Mouse (Mus musculus) cerebellum, adult 18-20 months (tissue): ENCODE data around the gene Gramd1b.

Experiments used
- DNase-seq, 2 experiments: peaks; one replicate each; pipeline ENCODE4 v3.0.0; 2021

Gramd1b gene

DNA sequence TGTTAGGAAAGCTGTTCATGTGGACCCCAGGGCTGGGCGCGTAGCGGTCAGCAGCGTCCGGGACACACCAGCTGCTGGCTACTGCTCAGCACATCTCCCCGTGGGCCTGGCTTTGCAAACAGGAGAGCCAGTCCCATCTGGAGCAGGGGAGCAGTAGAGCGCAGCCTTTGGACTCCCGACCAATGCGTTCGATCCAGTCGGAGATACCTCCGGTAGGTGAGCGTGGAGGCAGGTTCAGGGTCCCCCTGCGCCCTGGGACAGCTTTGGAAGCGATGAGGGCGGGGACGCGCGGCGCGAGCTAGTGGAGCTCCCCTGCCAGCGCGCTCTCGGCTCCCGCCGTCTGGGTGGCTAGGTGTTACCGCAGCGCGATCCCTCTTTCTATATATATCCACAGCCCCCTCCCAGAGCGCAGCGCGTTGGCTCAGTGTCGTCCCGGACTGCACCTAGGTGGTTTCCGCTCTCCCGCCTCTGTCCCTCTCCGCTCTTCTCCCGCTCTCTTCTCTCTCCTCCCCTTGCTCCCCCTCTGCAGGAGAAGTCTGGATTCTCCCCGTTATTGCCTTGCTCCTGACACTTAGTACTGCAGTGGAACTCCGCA lies at the start of gene Gramd1b:
TSS of gene Gramd1b (minus strand) at position 357 of the 595 bp plus-strand sequence.
- DNase-seq, result peak; percentile 73

GRCm38 (mm10) chr9:40578726-40579625 lies 47.8 kb upstream of the Gramd1b start:
- peak in 1 of 2 experiments; percentile 40 for DNase-seq

DNA sequence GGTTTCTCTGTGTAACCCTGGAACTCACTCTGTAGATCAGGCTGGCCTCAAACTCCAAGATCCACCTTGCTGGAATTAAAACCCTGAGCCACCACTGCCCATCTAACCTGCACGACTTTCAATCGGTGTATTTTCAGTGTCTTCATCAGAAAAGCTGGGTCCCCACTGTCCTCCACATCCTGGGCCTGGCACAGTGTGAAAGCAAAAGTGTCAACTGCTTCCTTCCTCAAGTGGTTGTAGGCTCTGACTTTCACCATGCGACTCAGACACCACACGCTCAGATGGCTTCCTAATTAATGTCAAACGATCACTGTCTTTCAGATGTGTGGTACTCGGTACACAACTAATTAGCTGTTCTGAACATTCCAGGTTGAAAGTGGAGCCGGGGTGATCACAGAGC lies 45.9 kb upstream of the Gramd1b start:
- DNase-seq, result no peak

GRCm38 (mm10) chr9:40575053-40575985 lies 44.1 kb upstream of the Gramd1b start:
- DNase-seq, result peak in 1 of 2 experiments; percentile 30

DNA sequence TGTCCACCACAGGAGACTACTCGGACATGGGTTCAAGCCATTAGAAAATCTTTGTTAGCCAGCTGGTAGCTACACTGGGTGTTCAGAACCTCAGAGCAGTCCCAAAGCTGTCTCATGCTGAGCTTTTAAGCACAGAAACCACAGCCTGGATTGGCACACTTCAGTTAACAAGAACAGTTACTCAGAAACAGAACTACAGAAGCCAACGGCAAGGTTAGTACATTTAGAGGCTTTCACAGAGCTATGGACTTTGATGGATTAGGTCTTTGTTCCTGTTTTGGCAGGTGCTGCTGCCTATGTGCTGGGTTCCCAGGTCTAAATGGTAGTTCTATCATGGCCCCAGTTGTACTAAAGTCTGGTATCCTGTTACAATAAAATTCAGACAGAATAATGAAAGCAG lies 40.1 kb upstream of the Gramd1b start:
- DNase-seq, result no peak

- peak in 1 of 2 experiments; percentile 23 for DNase-seq
Observed at GRCm38 (mm10) chr9:40568070-40568469, 36.9 kb upstream of the Gramd1b start.

DNA sequence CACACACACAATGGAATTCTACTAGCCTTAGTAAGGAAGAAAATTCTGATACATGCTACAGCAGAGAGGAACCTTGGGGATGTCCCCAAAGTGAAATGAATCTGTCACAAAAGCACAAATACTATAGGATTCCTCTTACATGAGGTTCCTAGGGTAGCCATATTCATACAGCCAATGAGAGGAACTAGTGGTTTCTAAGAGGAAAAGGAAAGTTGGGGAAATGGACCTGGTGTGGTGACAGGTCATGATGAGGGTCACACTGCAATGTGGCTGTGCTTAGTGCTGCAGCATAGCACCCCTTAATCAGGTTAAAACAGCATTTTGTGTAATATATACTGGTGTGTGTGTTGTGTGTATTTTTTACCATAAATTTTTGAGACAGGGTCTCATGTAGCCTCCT lies 32.6 kb upstream of the Gramd1b start:
- no peak for DNase-seq

GRCm38 (mm10) chr9:40559646-40560045 lies 28.5 kb upstream of the Gramd1b start:
- DNase-seq, result no peak

DNA sequence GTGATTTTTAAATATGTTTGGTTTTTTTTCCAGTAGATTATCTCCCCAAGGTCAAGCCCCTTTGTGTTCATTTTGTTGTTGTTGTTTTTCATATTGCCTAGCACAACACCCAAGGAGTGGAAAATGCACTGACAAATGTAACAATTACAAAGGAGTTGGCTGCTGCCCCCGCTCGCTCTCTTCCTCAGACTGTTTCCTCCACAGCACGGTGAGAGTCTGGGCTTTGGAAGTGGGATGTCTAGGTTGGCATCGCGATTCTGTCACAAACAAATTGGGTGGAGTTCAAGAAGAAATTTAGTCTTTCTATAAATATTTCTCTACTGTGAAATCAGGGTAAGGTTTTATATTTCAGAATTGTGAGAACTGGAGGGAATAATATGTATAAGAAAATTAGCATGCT lies 26.6 kb upstream of the Gramd1b start:
- no peak for DNase-seq

GRCm38 (mm10) chr9:40556396-40556795 lies 25.2 kb upstream of the Gramd1b start:
- DNase-seq, result no peak

DNA sequence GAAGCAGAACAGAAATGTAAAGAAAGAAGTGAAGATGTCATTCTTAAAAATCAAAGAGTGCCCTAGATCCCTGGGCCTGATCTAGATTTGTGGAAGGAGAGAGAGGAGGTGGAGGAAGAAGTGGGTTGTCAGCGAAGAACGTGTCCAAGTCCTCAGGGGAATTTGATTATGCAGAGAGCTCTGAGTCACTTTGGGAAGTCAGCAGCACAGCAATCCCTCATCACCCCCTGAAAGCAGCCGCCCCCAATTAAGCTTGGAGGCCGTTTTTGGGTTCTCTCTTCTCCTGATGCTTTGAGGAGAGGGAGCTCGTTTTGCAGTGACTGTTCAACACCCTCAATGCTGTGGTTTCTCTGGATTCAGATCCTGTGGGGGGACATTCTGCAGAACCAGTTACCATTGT lies 24.1 kb upstream of the Gramd1b start:
- no peak for DNase-seq

- no peak for DNase-seq
Observed at GRCm38 (mm10) chr9:40547876-40548275, 16.7 kb upstream of the Gramd1b start.

DNA sequence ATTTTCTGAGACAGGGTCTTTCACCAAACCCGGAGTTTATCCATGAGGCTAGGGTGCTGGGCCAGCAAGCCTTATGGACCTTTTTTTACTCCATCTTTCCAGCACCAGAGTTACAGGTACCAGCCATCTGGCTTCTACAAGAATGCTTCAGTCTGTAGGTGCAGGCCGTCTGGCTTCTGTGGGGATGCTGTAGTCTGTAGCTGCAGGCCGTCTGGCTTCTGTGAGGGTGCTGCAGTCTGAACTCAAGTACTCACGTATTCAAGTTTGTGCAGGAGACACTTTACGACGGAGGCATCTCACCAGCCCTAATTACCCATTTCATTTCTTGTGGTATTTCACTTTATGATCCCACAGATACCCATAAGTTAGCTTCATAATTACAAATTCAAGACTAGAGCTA lies 14.0 kb upstream of the Gramd1b start:
- DNase-seq, result no peak

GRCm38 (mm10) chr9:40539588-40540140 lies 8.5 kb upstream of the Gramd1b start:
- no peak for DNase-seq

DNA sequence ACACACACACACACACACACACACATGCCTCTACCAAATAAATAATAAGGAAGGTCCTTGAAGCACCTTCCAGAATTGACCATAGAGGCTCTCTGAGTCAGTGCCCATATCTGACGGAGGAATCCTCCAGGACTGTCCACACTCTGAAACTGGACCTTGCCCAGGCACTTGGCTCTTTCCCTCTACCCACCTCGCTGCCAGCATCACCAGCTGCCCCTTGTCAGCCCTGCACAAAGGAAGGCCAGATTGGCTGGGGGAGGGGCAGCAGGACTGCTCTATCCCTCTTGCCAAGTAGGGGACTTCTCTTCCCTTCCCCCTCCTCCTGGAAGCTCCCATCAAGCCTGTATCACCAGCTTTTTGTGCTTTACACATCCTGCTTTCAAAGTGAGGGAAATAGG lies 6.5 kb upstream of the Gramd1b start:
- peak; percentile 99 for DNase-seq

DNA sequence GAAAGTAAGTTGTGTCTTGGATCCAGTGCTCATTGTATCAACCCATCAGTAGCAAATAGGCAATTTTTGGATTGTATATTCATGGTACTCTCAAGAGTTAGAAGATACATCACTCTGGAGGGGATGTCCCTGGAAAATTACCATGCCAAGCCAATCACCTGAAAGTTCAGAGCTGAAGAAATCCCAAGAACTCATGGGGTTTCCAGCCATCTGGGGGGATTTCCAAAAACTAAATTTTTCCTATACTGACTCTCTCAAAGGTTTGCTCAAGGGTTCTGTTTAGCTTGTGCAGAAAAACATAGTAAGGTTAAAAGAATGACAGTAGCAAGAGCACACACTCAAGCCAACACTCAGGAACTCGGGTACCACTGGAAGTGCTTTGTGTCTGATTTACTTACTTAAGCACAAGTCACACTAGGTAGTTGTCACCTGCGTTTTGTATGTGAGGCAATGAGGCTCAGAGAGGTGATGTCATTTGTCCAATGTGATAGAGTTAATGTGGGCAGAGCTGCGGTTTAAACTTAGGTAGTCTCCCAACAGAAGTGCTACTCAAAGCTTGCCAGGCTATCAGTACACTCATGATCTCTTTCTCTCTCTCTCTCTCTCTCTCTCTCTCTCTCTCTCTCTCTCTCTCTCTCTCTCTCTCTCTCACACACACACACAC lies 6.0 kb upstream of the Gramd1b start:
- no peak for DNase-seq

- DNase-seq, result peak; percentile 27 to 45
Observed at GRCm38 (mm10) chr9:40530536-40530935, 647 bp downstream of the Gramd1b start.

GRCm38 (mm10) chr9:40528733-40529132 lies 2.5 kb downstream of the Gramd1b start:
- peak in 1 of 2 experiments; percentile 12 for DNase-seq

- DNase-seq, result peak in 1 of 2 experiments; percentile 9
Observed at GRCm38 (mm10) chr9:40526928-40527327, 4.3 kb downstream of the Gramd1b start.

GRCm38 (mm10) chr9:40522156-40522555 lies 9.0 kb downstream of the Gramd1b start:
- DNase-seq, result no peak

DNA sequence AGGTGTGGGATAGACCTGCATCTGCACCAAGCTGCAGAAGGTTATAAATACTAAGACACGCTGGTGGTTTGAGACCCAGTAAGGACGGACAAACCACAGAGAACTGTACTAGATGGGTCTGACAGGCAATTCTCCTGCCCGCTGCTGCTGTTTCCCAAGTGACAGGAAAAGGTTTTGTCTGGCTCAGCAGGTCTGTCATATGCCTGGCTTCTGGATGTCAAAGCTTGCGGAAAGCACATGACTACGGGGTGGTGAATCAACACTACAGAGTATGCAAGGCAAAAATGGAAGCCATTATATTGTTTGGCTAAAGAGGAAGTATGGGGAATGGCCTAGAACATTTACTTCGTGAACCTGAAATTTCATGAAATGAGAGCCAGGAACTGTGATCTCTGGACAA lies 10.1 kb downstream of the Gramd1b start:
- DNase-seq, result no peak

DNA sequence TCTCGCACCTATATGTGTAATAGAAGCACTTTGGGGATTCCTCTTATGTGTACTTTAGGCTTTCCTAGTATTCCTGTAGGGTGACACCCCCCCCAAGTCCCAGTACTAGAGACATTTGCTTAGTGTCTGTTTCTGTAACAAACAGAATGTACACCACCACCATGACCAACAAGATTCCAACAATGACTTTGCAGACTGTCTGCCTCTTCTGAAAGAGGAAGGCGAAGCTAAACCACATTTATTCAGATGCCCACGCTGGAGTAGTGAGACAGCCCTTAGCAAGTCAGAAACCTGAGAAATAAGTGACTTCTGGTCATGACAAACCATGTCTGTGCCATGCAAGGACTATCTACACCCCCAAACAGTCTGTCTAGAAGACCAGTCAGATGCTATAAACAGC lies 11.9 kb downstream of the Gramd1b start:
- no peak for DNase-seq
